Mouse (Mus musculus): ENCODE data around the gene Folr1. TPM values are rescaled to one million over a fixed set of nuclear protein-coding genes. Genes with fewer than 3 reads are reported as not detected.
A peak's percentile ranks its signal among the peaks of the same experiment; 100 is the strongest.

Gene Folr1
- polyA plus RNA-seq, 1 experiment, result 0.86 TPM

DNA sequence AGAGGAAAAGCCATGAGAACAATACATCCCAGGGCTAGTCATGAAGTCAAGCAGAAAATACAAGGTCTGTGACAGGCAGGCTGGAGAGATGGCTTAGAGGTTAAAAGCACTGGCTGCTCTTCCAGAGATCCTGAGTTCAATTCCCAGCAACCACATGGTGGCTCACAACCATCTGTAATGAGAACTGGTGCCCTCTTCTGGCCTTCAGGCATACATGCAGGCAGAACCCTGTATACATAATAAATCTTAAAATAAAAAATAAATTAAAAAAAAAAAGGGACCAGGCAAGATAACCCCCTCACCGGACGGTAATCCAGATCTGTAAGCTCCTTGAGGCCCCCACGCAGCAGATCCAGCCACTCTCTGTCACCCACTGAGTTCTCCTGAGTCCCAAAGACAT, 40.2 kb downstream of the Folr1 start:
- DNase-seq, result no peak
- H3K27ac ChIP-seq (ENCODE audit: control insufficient read depth, insufficient read depth, low read length), result no peak overlapping the region
- no peak overlapping the region for H3K4me3 ChIP-seq (ENCODE audit: control insufficient read depth, insufficient read depth, low read length)
- no peaks in the 10 kb centered on the region for H3K4me1 ChIP-seq (replicated peaks; ENCODE audit: control insufficient read depth, insufficient read depth, low read length)
- no peaks in the 10 kb centered on the region for H3K36me3 ChIP-seq (ENCODE audit: control insufficient read depth, insufficient read depth, low read length)
- TF ChIP-seq POLR2A (IDR thresholded peaks at IDR 0.05; ENCODE audit: control insufficient read depth, extremely low read depth, insufficient read depth, low read length, poor library complexity) (no peak), CTCF (IDR thresholded peaks at IDR 0.05; ENCODE audit: borderline replicate concordance, control insufficient read depth, extremely low read depth, insufficient read depth, low read length, poor library complexity) (no peak)
- WGBS, result 98% methylated on average over 3 of the region's 3 CpGs
- H3K27me3 ChIP-seq (ENCODE audit: control insufficient read depth, insufficient read depth, low read length), result no peaks in the 10 kb centered on the region

DNA sequence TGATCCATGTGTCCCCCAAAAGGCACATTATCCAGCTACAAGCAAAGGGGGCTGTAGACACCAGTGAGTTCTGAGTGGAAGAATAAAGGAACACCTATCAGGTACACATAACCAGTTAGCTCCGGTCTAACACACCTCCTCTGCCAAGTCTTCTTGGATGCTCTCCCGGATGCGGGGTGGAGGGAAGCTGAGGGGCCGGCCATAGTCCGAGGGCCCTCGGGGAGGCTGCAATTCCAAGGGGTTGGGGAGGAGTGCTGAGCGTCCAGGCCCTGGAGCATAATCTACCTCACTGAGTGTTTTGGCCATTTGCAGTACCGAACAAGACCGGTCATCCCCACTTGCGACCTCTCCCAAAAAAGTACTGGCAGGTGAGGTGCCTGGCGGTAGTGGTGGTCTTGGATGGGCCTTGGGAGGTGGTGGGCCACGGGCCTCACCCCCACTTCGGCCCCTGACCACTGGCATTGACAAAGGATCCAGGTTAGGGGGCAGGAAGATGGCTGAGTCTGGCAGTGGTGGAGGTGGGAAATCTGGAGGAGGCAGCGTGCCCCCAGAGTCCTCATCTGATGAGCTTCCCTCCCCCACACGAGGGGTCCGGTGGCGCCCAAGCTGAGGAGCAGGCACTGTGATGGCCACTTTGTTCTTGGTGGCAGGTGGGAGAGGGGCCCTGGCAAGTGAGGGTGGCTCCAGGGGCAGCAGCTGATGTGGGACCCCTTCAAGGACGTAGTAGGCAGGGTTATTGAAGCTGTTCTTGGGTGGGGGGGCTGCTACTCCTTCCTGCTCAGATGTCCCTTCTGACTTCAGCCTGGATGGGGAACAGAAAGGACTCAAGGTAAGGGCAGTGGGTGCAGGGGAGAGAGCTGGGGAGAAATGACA, 46.6 kb downstream of the Folr1 start:
- Histone ChIP-seq H3K27me3 (ENCODE audit: control insufficient read depth, insufficient read depth, low read length) (peaks cover 15% of the 10 kb centered on the region; the same call in 1 of the 2 replicates), H3K4me1 (replicated peaks; ENCODE audit: control insufficient read depth, insufficient read depth, low read length) (peaks cover 13% of the 10 kb centered on the region), H3K36me3 (ENCODE audit: control insufficient read depth, insufficient read depth, low read length) (no peaks in the 10 kb centered on the region), H3K27ac (ENCODE audit: control insufficient read depth, insufficient read depth, low read length) (no peak overlapping the region), H3K4me3 (ENCODE audit: control insufficient read depth, insufficient read depth, low read length) (no peak overlapping the region)
- no peak for DNase-seq
- WGBS, result 93% methylated on average over 18 of the region's 18 CpGs
- TF ChIP-seq CTCF (IDR thresholded peaks at IDR 0.05; ENCODE audit: borderline replicate concordance, control insufficient read depth, extremely low read depth, insufficient read depth, low read length, poor library complexity) (no peak), POLR2A (IDR thresholded peaks at IDR 0.05; ENCODE audit: control insufficient read depth, extremely low read depth, insufficient read depth, low read length, poor library complexity) (no peak)

DNA sequence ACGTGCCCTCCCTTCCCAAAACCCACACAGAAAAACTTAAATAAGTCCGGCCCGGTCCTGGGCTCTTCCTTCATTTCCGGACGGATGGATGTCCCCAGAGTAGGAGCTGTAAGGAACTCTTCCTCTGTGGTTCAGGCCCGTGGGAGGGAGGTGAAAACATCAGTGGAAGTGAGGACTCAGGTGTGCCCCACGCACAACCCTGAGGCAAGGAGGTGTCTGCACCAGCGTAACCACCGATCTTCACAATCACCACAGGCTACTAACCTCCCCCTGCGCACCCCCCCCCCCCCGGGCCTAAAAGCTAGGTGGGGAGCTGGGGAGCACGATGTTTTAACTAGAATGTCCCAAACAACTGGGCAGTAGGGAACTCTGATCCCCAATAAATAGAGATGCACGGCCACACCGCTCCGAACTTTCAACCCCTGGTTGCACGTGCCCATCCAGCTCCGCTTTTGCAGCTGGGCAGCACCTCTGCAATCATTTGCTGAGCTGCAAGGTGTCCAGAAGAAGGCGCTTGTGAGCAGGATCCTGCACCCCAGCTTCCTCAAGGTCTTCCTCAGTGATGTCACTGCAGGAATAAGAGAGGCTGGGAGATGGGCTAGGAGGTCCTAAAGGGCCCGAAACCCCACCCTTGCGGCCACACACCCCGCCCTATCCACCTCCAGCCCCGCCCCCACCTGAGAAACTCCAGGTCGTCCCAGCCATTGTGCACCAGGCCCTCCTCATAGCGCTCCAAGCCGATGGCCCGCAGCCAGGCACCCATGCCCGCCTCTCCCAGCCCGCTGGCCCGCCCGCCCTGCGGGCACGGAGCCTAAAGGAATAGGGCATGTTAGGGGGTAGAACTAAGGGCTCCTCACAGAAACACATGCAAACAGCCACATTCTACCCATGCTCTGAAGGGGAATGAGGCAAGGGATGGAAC, 47.5 kb downstream of the Folr1 start:
- Histone ChIP-seq H3K36me3 (ENCODE audit: control insufficient read depth, insufficient read depth, low read length) (no peaks in the 10 kb centered on the region), H3K27me3 (ENCODE audit: control insufficient read depth, insufficient read depth, low read length) (peaks cover 21% of the 10 kb centered on the region; the same call in 1 of the 2 replicates), H3K4me3 (ENCODE audit: control insufficient read depth, insufficient read depth, low read length) (no peak overlapping the region), H3K27ac (ENCODE audit: control insufficient read depth, insufficient read depth, low read length) (no peak overlapping the region), H3K4me1 (replicated peaks; ENCODE audit: control insufficient read depth, insufficient read depth, low read length) (peaks cover 13% of the 10 kb centered on the region)
- WGBS, result 73% methylated on average over 32 of the region's 32 CpGs
- DNase-seq, result no peak
- no peak for TF ChIP-seq POLR2A (IDR thresholded peaks at IDR 0.05; ENCODE audit: control insufficient read depth, extremely low read depth, insufficient read depth, low read length, poor library complexity)
- no peak for TF ChIP-seq CTCF (IDR thresholded peaks at IDR 0.05; ENCODE audit: borderline replicate concordance, control insufficient read depth, extremely low read depth, insufficient read depth, low read length, poor library complexity)

DNA sequence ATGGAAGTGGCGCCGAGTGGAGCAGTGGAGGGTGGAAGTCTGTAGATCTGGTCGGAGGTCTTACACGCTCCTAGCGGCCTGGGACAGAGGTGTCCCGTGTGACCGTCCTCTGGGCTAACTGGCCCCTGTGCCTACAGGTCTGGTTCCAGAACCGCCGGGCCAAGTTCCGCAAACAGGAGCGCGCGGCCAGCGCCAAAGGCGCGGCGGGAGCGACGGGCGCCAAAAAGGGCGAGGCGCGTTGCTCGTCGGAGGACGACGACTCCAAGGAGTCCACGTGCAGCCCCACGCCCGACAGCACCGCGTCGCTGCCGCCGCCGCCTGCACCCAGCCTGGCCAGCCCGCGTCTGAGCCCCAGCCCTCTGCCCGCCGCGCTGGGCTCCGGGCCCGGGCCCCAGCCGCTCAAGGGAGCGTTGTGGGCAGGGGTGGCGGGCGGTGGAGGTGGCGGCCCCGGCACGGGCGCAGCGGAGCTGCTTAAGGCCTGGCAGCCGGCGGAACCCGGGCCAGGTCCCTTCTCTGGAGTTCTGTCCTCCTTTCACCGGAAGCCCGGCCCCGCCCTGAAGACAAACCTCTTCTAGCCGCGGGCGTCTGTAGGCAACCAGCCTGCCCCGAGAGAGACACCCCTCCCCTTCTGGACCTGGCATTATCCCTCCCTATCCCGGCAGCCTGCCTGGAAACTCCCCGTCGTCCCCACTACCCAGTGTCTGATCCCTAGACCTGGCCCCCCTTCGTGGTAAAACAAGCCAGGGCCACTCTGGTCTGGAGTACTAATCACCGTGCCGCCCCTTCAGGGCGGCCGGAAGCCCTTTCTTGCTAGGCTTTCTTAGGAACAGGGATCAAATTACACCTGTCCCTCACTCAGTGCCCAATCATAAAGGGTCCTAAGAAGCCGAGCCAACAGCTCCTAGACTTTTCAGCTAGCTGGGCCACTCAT, 48.8 kb downstream of the Folr1 start:
- H3K36me3 ChIP-seq (ENCODE audit: control insufficient read depth, insufficient read depth, low read length), result no peaks in the 10 kb centered on the region
- DNase-seq, result peak; percentile 23
- TF ChIP-seq CTCF (IDR thresholded peaks at IDR 0.05; ENCODE audit: borderline replicate concordance, control insufficient read depth, extremely low read depth, insufficient read depth, low read length, poor library complexity) (no peak), POLR2A (IDR thresholded peaks at IDR 0.05; ENCODE audit: control insufficient read depth, extremely low read depth, insufficient read depth, low read length, poor library complexity) (no peak)
- H3K4me3 ChIP-seq (ENCODE audit: control insufficient read depth, insufficient read depth, low read length), result peak overlapping the region; percentile 34
- WGBS, result 2% methylated on average over 71 of the region's 71 CpGs
- peaks cover 31% of the 10 kb centered on the region for H3K27me3 ChIP-seq (ENCODE audit: control insufficient read depth, insufficient read depth, low read length)
- H3K4me1 ChIP-seq (replicated peaks; ENCODE audit: control insufficient read depth, insufficient read depth, low read length), result peaks cover 13% of the 10 kb centered on the region
- H3K27ac ChIP-seq (ENCODE audit: control insufficient read depth, insufficient read depth, low read length), result no peak overlapping the region

DNA sequence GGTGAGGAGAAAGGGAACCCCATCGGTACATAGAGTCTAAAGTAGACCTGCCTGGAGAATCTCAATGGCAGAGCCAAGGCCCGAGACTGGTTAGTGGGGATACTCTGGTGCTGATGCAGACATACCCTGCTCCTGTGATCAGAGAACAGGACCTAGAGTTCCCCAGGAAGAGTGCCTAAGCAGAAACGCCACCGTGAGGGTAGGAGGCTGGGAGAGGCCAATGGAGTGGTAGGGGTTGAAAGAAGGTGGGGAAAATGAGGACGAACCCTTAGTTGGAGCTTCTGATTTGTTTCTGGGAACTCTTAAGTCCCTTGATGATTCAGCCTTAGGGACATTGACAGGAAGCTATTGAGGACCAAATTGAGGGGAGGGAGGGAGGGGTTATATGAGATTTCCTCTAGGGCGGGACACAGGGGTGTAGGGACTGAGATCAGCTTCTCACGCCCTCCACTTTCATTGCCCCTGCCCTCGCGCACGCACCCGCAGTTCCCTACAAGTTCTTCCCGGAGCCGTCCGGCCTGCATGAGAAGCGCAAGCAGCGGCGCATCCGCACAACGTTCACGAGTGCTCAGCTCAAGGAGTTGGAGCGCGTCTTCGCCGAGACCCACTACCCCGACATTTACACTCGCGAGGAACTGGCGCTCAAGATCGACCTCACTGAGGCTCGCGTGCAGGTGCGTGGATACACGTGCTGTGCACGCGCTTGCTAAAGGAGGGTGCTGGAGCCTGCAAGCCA, 50.1 kb downstream of the Folr1 start:
- Histone ChIP-seq H3K36me3 (ENCODE audit: control insufficient read depth, insufficient read depth, low read length) (no peaks in the 10 kb centered on the region), H3K27me3 (ENCODE audit: control insufficient read depth, insufficient read depth, low read length) (peaks cover 31% of the 10 kb centered on the region), H3K27ac (ENCODE audit: control insufficient read depth, insufficient read depth, low read length) (no peak overlapping the region), H3K4me3 (ENCODE audit: control insufficient read depth, insufficient read depth, low read length) (no peak overlapping the region), H3K4me1 (replicated peaks; ENCODE audit: control insufficient read depth, insufficient read depth, low read length) (peaks cover 13% of the 10 kb centered on the region)
- 4% methylated on average over 35 of the region's 35 CpGs for WGBS
- no peak for DNase-seq
- TF ChIP-seq POLR2A (IDR thresholded peaks at IDR 0.05; ENCODE audit: control insufficient read depth, extremely low read depth, insufficient read depth, low read length, poor library complexity), result no peak
- no peak for TF ChIP-seq CTCF (IDR thresholded peaks at IDR 0.05; ENCODE audit: borderline replicate concordance, control insufficient read depth, extremely low read depth, insufficient read depth, low read length, poor library complexity)
